Comparison of ENCODE assay signal across 12 mouse cellular contexts in genomic region chr6:140456393-140457163, GRCm38 (mm10). TPM values are rescaled to one million over a fixed set of nuclear protein-coding genes. Genes with fewer than 3 reads are reported as not detected.
A peak's percentile ranks its signal among the peaks of the same experiment; 100 is the strongest.
DNase-seq lines count a peak whose midpoint lies in the region; ATAC-seq lines count a peak whose summit lies in the region.
"Had no signal": no experiment of that assay in that cellular context is flagged by ENCODE, and none has a peak within 500 bp of the region (broad histone marks: within the 10 kb centered on the region; RNA-seq: fewer than 3 reads in every experiment).

No protein-coding gene starts in this region.

- peak; percentile 33; the same call in 1 of the 2 replicates for ATAC-seq in hindbrain, embryonic 11.5 days (ENCODE audit: low FRiP score)
- peak; percentile 55 for ATAC-seq in neural tube, embryonic 11.5 days (ENCODE audit: insufficient read depth, low FRiP score, low TSS enrichment)
- ATAC-seq in midbrain, embryonic 15.5 days (replicated peaks), result peak; percentile 35
- ATAC-seq: liver, postnatal 0 days had no signal

- no peak overlapping the region for H3K9ac ChIP-seq in hindbrain, embryonic 11.5 days (ENCODE audit: low read depth, low read length)
- no peak overlapping the region for H3K9ac ChIP-seq in neural tube, embryonic 11.5 days (ENCODE audit: low read length)
- H3K9ac ChIP-seq in midbrain, embryonic 15.5 days, result no peak overlapping the region
- H3K9ac ChIP-seq: limb, embryonic 13.5 days; liver, postnatal 0 days had no signal

- no peak overlapping the region for H3K4me3 ChIP-seq in hindbrain, embryonic 11.5 days (ENCODE audit: low read depth, low read length)
- H3K4me3 ChIP-seq in hindbrain, embryonic 10.5 days, result no peak overlapping the region
- no peak overlapping the region for H3K4me3 ChIP-seq in neural tube, embryonic 11.5 days (ENCODE audit: low read depth, low read length)
- no peak overlapping the region for H3K4me3 ChIP-seq in midbrain, embryonic 15.5 days
- H3K4me3 ChIP-seq: limb, embryonic 13.5 days had no signal

- no peaks in the 10 kb centered on the region for H3K36me3 ChIP-seq in hindbrain, embryonic 11.5 days (ENCODE audit: control insufficient read depth, insufficient read depth, low read length)
- H3K36me3 ChIP-seq in hindbrain, embryonic 10.5 days, result peaks cover 35% of the 10 kb centered on the region
- 0 out of 2 replicates have a peak, but pooled peaks cover 2% of the 10 kb centered on the region for H3K36me3 ChIP-seq in neural tube, embryonic 11.5 days (ENCODE audit: control insufficient read depth, insufficient read depth, low read length)
- H3K36me3 ChIP-seq in midbrain, embryonic 15.5 days (replicated peaks), result no peaks in the 10 kb centered on the region

- DNase-seq in hindbrain, embryonic 11.5 days (ENCODE audit: low spot score), result no peak
- no peak for DNase-seq in hindbrain, embryonic 10.5 days (ENCODE audit: low spot score)
- no peak for DNase-seq in neural tube, embryonic 11.5 days (ENCODE audit: low spot score)
- DNase-seq in neural tube, embryonic 10.5 days (ENCODE audit: extremely low spot score, low spot score), result no peak
- no peak for DNase-seq in kidney, adult 11 months
- DNase-seq in cerebellum, adult 9-10 months, result no peak
- DNase-seq: adrenal gland, postnatal 25 days; kidney, adult 18-20 months; kidney, postnatal 4 days; liver, postnatal 0 days had no signal

- H3K4me2 ChIP-seq in hindbrain, embryonic 11.5 days (replicated peaks; ENCODE audit: low read depth, low read length), result no peak overlapping the region
- no peak overlapping the region for H3K4me2 ChIP-seq in neural tube, embryonic 11.5 days (ENCODE audit: low read depth)
- H3K4me2 ChIP-seq in midbrain, embryonic 15.5 days, result no peak overlapping the region
- H3K4me2 ChIP-seq: limb, embryonic 13.5 days had no signal

- H3K27me3 ChIP-seq in hindbrain, embryonic 11.5 days (ENCODE audit: control insufficient read depth, insufficient read depth, low read length), result no peaks in the 10 kb centered on the region
- H3K27me3 ChIP-seq in hindbrain, embryonic 10.5 days (ENCODE audit: insufficient read depth, poor library complexity, severe bottlenecking), result no peaks in the 10 kb centered on the region
- no peaks in the 10 kb centered on the region for H3K27me3 ChIP-seq in neural tube, embryonic 11.5 days (ENCODE audit: control insufficient read depth, insufficient read depth, low read length)
- no peaks in the 10 kb centered on the region for H3K27me3 ChIP-seq in midbrain, embryonic 15.5 days (replicated peaks)
- H3K27me3 ChIP-seq: limb, embryonic 13.5 days had no signal

- no peaks in the 10 kb centered on the region for H3K9me3 ChIP-seq in hindbrain, embryonic 11.5 days (ENCODE audit: control insufficient read depth, low read length)
- H3K9me3 ChIP-seq in hindbrain, embryonic 10.5 days, result no peaks in the 10 kb centered on the region
- H3K9me3 ChIP-seq in neural tube, embryonic 11.5 days (ENCODE audit: control insufficient read depth, low read length), result no peaks in the 10 kb centered on the region
- no peaks in the 10 kb centered on the region for H3K9me3 ChIP-seq in midbrain, embryonic 15.5 days
- H3K9me3 ChIP-seq: limb, embryonic 13.5 days had no signal

- no peaks in the 10 kb centered on the region for H3K4me1 ChIP-seq in hindbrain, embryonic 11.5 days (replicated peaks; ENCODE audit: control insufficient read depth, insufficient read depth, low read length)
- H3K4me1 ChIP-seq in hindbrain, embryonic 10.5 days (replicated peaks), result no peaks in the 10 kb centered on the region
- no peaks in the 10 kb centered on the region for H3K4me1 ChIP-seq in neural tube, embryonic 11.5 days (ENCODE audit: control insufficient read depth, insufficient read depth, low read length)
- H3K4me1 ChIP-seq in midbrain, embryonic 15.5 days, result peaks cover 4% of the 10 kb centered on the region; the same call in 1 of the 2 replicates

- H3K27ac ChIP-seq in hindbrain, embryonic 11.5 days (ENCODE audit: low read depth, low read length), result no peak overlapping the region
- no peak overlapping the region for H3K27ac ChIP-seq in hindbrain, embryonic 10.5 days
- no peak overlapping the region for H3K27ac ChIP-seq in neural tube, embryonic 11.5 days (ENCODE audit: low read depth, low read length)
- H3K27ac ChIP-seq in midbrain, embryonic 15.5 days, result no peak overlapping the region
- H3K27ac ChIP-seq: limb, embryonic 13.5 days had no signal

- WGBS in hindbrain, embryonic 11.5 days, result 83% methylated on average over 15 of the region's 15 CpGs
- 90% methylated on average over 15 of the region's 15 CpGs for WGBS in hindbrain, embryonic 10.5 days
- WGBS in neural tube, embryonic 11.5 days, result 74% methylated on average over 15 of the region's 15 CpGs
- WGBS in midbrain, embryonic 15.5 days, result 86% methylated on average over 15 of the region's 15 CpGs

RNA-seq across cellular contexts. Expression of gene Plekha5, which starts 32.7 kb away (rescaled TPM):
- polyA plus RNA-seq in hindbrain, embryonic 11.5 days (2014; fragmentation: Nextera tagmentation; extraction: Ambion mirVana), result 50.8 and 55.1 TPM in 2 replicates
- 35.5 and 43.1 TPM in 2 replicates for polyA plus RNA-seq in hindbrain, embryonic 10.5 days (2016; fragmentation: Nextera tagmentation; extraction: Ambion mirVana)
- polyA plus RNA-seq in neural tube, embryonic 11.5 days (2014; fragmentation: Nextera tagmentation; extraction: Ambion mirVana), result 49.0 and 52.0 TPM in 2 replicates
- 38.2 and 42.1 TPM in 2 replicates for polyA plus RNA-seq in midbrain, embryonic 15.5 days (2015; fragmentation: Nextera tagmentation; extraction: Ambion mirVana)
